Mouse (Mus musculus) MEL (cell line): ENCODE measurements at regions not wholly inside any gene's neighbourhood (a gene's known extent, or its start where the extent isn't known, plus 50 kb on each side); places are given as distances from the start of the nearest gene placed in this dataset.

Experiments used
- DNase-seq: peaks from one replicate; pipeline ENCODE4 v3.0.0; 2011; ENCODE audit warnings: low read depth, low spot score
- H3K27ac ChIP-seq: 2 replicates; pipeline ENCODE4 v1.5.1; 2012; ENCODE audit warnings: low read depth, mild to moderate bottlenecking, control low read depth, low read length, moderate library complexity; ENCODE audit not compliant: control insufficient read depth
- H3K27me3 ChIP-seq, 2 experiments: fragments of 150-350 bp in 1 of 2; sonication (generic) in 1 of 2; 2 replicates each; pipeline ENCODE4 v1.6.1; 2012; ENCODE audit warnings: low read length in 2 of 2, mild to moderate bottlenecking in 2 of 2, improper control_type of control experiment in 1 of 2, moderate library complexity in 1 of 2; ENCODE audit not compliant: insufficient read depth in 2 of 2, control insufficient read depth in 1 of 2
- H3K36me3 ChIP-seq, 2 experiments: 2 replicates each; pipeline ENCODE4 v1.6.1; 2012 to 2014; ENCODE audit warnings: low read length in 2 of 2, improper control_type of control experiment in 1 of 2, inconsistent platforms in 1 of 2, mild to moderate bottlenecking in 1 of 2; ENCODE audit not compliant: insufficient read depth in 2 of 2, control insufficient read depth in 1 of 2
- H3K4me1 ChIP-seq, 2 experiments: fragments of 150-350 bp in 1 of 2; sonication (generic) in 1 of 2; 2 replicates each; pipeline ENCODE4 v1.6.1; 2012; ENCODE audit warnings: low read length in 2 of 2, improper control_type of control experiment in 1 of 2, mild to moderate bottlenecking in 1 of 2; ENCODE audit not compliant: insufficient read depth in 2 of 2, control insufficient read depth in 1 of 2
- H3K4me3 ChIP-seq, 2 experiments: fragments of 150-350 bp in 1 of 2; sonication (generic) in 1 of 2; 2 replicates each; pipeline ENCODE4 v1.5.1; 2012; ENCODE audit warnings: low read depth in 2 of 2, low read length in 2 of 2, mild to moderate bottlenecking in 2 of 2, moderate library complexity in 2 of 2, control low read depth in 1 of 2, improper control_type of control experiment in 1 of 2; ENCODE audit not compliant: control insufficient read depth in 1 of 2, insufficient read depth in 1 of 2
- H3K79me2 ChIP-seq: 2 replicates; pipeline ENCODE4 v1.6.1; 2012; ENCODE audit warnings: mild to moderate bottlenecking, low read length, moderate library complexity; ENCODE audit not compliant: control insufficient read depth, poor library complexity, insufficient read depth
- H3K9ac ChIP-seq: 2 replicates; pipeline ENCODE4 v1.6.1; 2012; ENCODE audit warnings: low read depth, mild to moderate bottlenecking, control low read depth, low read length, moderate library complexity; ENCODE audit not compliant: control insufficient read depth, poor library complexity, severe bottlenecking
- H3K9me3 ChIP-seq: fragments of 150-350 bp; sonication (generic); replicated peaks from 2 replicates; pipeline ENCODE4 v1.6.1; 2012; ENCODE audit warnings: mild to moderate bottlenecking, low read length, improper control_type of control experiment, moderate library complexity; ENCODE audit not compliant: insufficient read depth
- BHLHE40 ChIP-seq: IDR thresholded peaks from 2 replicates; pipeline ENCODE4 v1.6.1; 2012; ENCODE audit warnings: low read depth, mild to moderate bottlenecking, inconsistent platforms, low read length, improper control_type of control experiment, borderline replicate concordance
- CHD1 ChIP-seq: IDR thresholded peaks from 2 replicates; pipeline ENCODE4 v1.6.1; 2012; ENCODE audit warnings: low read depth, mild to moderate bottlenecking, inconsistent platforms, low read length, improper control_type of control experiment
- GATA1 ChIP-seq: IDR thresholded peaks from 2 replicates; pipeline ENCODE4 v1.6.1; 2011; ENCODE audit warnings: low read depth, low read length, improper control_type of control experiment
- HCFC1 ChIP-seq: IDR thresholded peaks from 2 replicates; pipeline ENCODE4 v1.6.1; 2012; ENCODE audit warnings: low read depth, mild to moderate bottlenecking, inconsistent platforms, low read length, improper control_type of control experiment, moderate library complexity
- MAZ ChIP-seq: IDR thresholded peaks from 2 replicates; pipeline ENCODE4 v1.6.1; 2012; ENCODE audit warnings: low read depth, mild to moderate bottlenecking, inconsistent platforms, low read length, improper control_type of control experiment
- NRF1 ChIP-seq: IDR thresholded peaks from 2 replicates; pipeline ENCODE4 v1.6.1; 2014; ENCODE audit warnings: low read depth, mild to moderate bottlenecking, inconsistent platforms, low read length, improper control_type of control experiment, moderate library complexity; ENCODE audit not compliant: poor library complexity, insufficient read depth, severe bottlenecking
- RAD21 ChIP-seq: IDR thresholded peaks from 2 replicates; pipeline ENCODE4 v1.6.1; 2011; ENCODE audit warnings: mild to moderate bottlenecking, low read depth, low read length, improper control_type of control experiment
- SMC3 ChIP-seq: IDR thresholded peaks from 2 replicates; pipeline ENCODE4 v1.6.1; 2011; ENCODE audit warnings: low read depth, low read length, improper control_type of control experiment
- UBTF ChIP-seq: IDR thresholded peaks from 2 replicates; pipeline ENCODE4 v1.6.1; 2012; ENCODE audit warnings: low read depth, mild to moderate bottlenecking, inconsistent platforms, low read length, improper control_type of control experiment, moderate library complexity, borderline replicate concordance; ENCODE audit not compliant: insufficient read depth
- USF1 ChIP-seq: IDR thresholded peaks from 2 replicates; pipeline ENCODE4 v1.6.1; 2014; ENCODE audit warnings: low read depth, mild to moderate bottlenecking, inconsistent platforms, low read length, improper control_type of control experiment, moderate library complexity
- USF2 ChIP-seq, 2 experiments: IDR thresholded peaks; 2 replicates each; pipeline ENCODE4 v1.6.1; 2011 to 2012; ENCODE audit warnings: improper control_type of control experiment in 2 of 2, low read length in 2 of 2, borderline replicate concordance in 1 of 2, inconsistent platforms in 1 of 2, low read depth in 1 of 2, mild to moderate bottlenecking in 1 of 2; ENCODE audit not compliant: insufficient read depth in 1 of 2
- ZKSCAN1 ChIP-seq: IDR thresholded peaks from 2 replicates; pipeline ENCODE4 v1.6.1; 2012; ENCODE audit warnings: low read depth, mild to moderate bottlenecking, inconsistent platforms, low read length, improper control_type of control experiment, moderate library complexity
- ZMIZ1 ChIP-seq: IDR thresholded peaks from 2 replicates; pipeline ENCODE4 v1.6.1; 2012; ENCODE audit warnings: low read depth, mild to moderate bottlenecking, inconsistent platforms, low read length, improper control_type of control experiment, moderate library complexity

- H3K27me3 ChIP-seq = no peaks in the 10 kb centered on the region
- no peaks in the 10 kb centered on the region for H3K9me3 ChIP-seq
- H3K4me3 ChIP-seq = no peak overlapping the region
- TF ChIP-seq USF2 (IDR thresholded peaks at IDR 0.05; ENCODE audit: borderline replicate concordance in 1 of 2, insufficient read depth in 1 of 2, low read depth in 1 of 2, low read length in 2 of 2) (no peak), NRF1 (no peak)
- H3K27ac ChIP-seq = no peak overlapping the region
- no peak overlapping the region for H3K9ac ChIP-seq
- H3K79me2 ChIP-seq = no peaks in the 10 kb centered on the region
- no peaks in the 10 kb centered on the region for H3K36me3 ChIP-seq
- H3K4me1 ChIP-seq = no peaks in the 10 kb centered on the region
- no peak for DNase-seq
These were observed 505.3 kb downstream of the Kctd12 start for GRCm38 (mm10) chr14:102477162-102477561.

GRCm38 (mm10) chr14:102469326-102469725 lies 513.1 kb downstream of the Kctd12 start:
- no peaks in the 10 kb centered on the region for H3K79me2 ChIP-seq
- H3K36me3 ChIP-seq = no peaks in the 10 kb centered on the region
- no peak for TF ChIP-seq CHD1
- no peak for TF ChIP-seq MAZ
- no peaks in the 10 kb centered on the region for H3K9me3 ChIP-seq
- no peak overlapping the region for H3K9ac ChIP-seq
- H3K4me1 ChIP-seq = no peaks in the 10 kb centered on the region
- no peak overlapping the region for H3K4me3 ChIP-seq
- no peak overlapping the region for H3K27ac ChIP-seq
- DNase-seq = no peak
- H3K27me3 ChIP-seq = no peaks in the 10 kb centered on the region

- Histone ChIP-seq H3K9ac (no peak overlapping the region), H3K4me3 (no peak overlapping the region), H3K36me3 (no peaks in the 10 kb centered on the region), H3K9me3 (no peaks in the 10 kb centered on the region), H3K4me1 (no peaks in the 10 kb centered on the region), H3K27ac (no peak overlapping the region), H3K27me3 (no peaks in the 10 kb centered on the region), H3K79me2 (no peaks in the 10 kb centered on the region)
- DNase-seq = no peak
- TF ChIP-seq GATA1 = no peak
- TF ChIP-seq RAD21 = no peak
- no peak for TF ChIP-seq BHLHE40
- TF ChIP-seq SMC3 = no peak
- TF ChIP-seq ZMIZ1 = no peak
- TF ChIP-seq HCFC1 = no peak
- TF ChIP-seq UBTF = no peak
- TF ChIP-seq ZKSCAN1 = no peak
- TF ChIP-seq USF1 = no peak
- TF ChIP-seq, all 39 proteins: peak for 0
These were observed 521.4 kb downstream of the Kctd12 start for GRCm38 (mm10) chr14:102461001-102461400.
